Mouse (Mus musculus) heart, embryonic 13.5 days (tissue): ENCODE measurements around the gene Syde1. TPM values are rescaled to one million over a fixed set of nuclear protein-coding genes. Genes with fewer than 3 reads are reported as not detected.
"Not testable (repeated sequence)": the region's sequence is repeated elsewhere in the genome, so short reads cannot be mapped to it uniquely, and the experiment has no call there.

Experiments
- ATAC-seq: fragments of 200-750 bp; cut with Nextera tagmentation; 2 replicates; pipeline ENCODE4 v1.8.0; 2017; ENCODE audit warnings: moderate TSS enrichment; ENCODE audit not compliant: insufficient number of reproducible peaks, low FRiP score, low TSS enrichment; ENCODE audit errors: extremely low read depth
- H3K27ac ChIP-seq: fragments of 300-500 bp; sonication (generic); replicated peaks from 2 replicates; pipeline ENCODE4 v1.5.1; 2015; ENCODE audit warnings: moderate library complexity, mild to moderate bottlenecking, inconsistent platforms
- H3K27me3 ChIP-seq: fragments of 300-500 bp; sonication (generic); replicated peaks from 2 replicates; pipeline ENCODE4 v1.6.1; 2015; ENCODE audit warnings: mild to moderate bottlenecking, inconsistent platforms
- H3K36me3 ChIP-seq: fragments of 300-500 bp; sonication (generic); 2 replicates; pipeline ENCODE4 v1.6.1; 2015; ENCODE audit warnings: mild to moderate bottlenecking, inconsistent platforms
- H3K4me1 ChIP-seq: fragments of 300-500 bp; sonication (generic); 2 replicates; pipeline ENCODE4 v1.6.1; 2015; ENCODE audit warnings: inconsistent platforms
- H3K4me2 ChIP-seq: fragments of 300-500 bp; sonication (generic); 2 replicates; pipeline ENCODE4 v1.6.1; 2015; ENCODE audit warnings: inconsistent platforms, mild to moderate bottlenecking, moderate library complexity
- H3K4me3 ChIP-seq: fragments of 300-500 bp; sonication (generic); 2 replicates; pipeline ENCODE4 v1.5.1; 2015; ENCODE audit warnings: moderate library complexity, mild to moderate bottlenecking, inconsistent platforms
- H3K9ac ChIP-seq: fragments of 300-500 bp; sonication (generic); 2 replicates; pipeline ENCODE4 v1.6.1; 2015; ENCODE audit warnings: inconsistent platforms, mild to moderate bottlenecking, moderate library complexity
- H3K9me3 ChIP-seq: fragments of 300-500 bp; sonication (generic); 2 replicates; pipeline ENCODE4 v1.6.1; 2016; ENCODE audit warnings: inconsistent platforms
- WGBS: fragments of 180-500 bp; shearing (Covaris S2); methylation state at CpG from one replicate; pipeline ENCODE4 v1.1.7; 2015; ENCODE audit warnings: mixed read lengths; 5-methylcytosine and 5-hydroxymethylcytosine counted together
- polyA plus RNA-seq: library from polyadenylated mRNA; unstranded; fragments of >200 nt; fragmentation: Nextera tagmentation; extraction: Ambion mirVana; gene quantifications from 2 replicates; pipeline ENCODE4 v1.2.1, GENCODE M21; 2015

Syde1 gene
- polyA plus RNA-seq, result 14.4 and 14.7 TPM in 2 replicates

- peak within 1 kb of the TSS; percentile 94 for H3K9ac ChIP-seq
- peaks cover 33% of the 10 kb centered on the region for H3K36me3 ChIP-seq
- H3K4me1 ChIP-seq, result peaks cover 15% of the 10 kb centered on the region
- H3K4me2 ChIP-seq, result peak within 1 kb of the TSS; percentile 86
- no peaks in the 10 kb centered on the region for H3K9me3 ChIP-seq
- no peaks in the 10 kb centered on the region for H3K27me3 ChIP-seq
- peak; percentile 48; the same call in 1 of the 2 replicates for ATAC-seq
- H3K4me3 ChIP-seq, result peak within 1 kb of the TSS; percentile 89
- 4% methylated on average over 48 of the region's 54 CpGs for WGBS
- H3K27ac ChIP-seq, result peak within 1 kb of the TSS; percentile 95
Measured at GRCm38 (mm10) chr10:78591406-78592328, at the start of gene Syde1. TSS of gene Syde1 (minus strand) at chr10:78591964.

GRCm38 (mm10) chr10:78632311-78632710, 40.5 kb upstream of the Syde1 start:
- 12% methylated on average over 6 of the region's 6 CpGs for WGBS
- H3K27me3 ChIP-seq, result no peaks in the 10 kb centered on the region
- no peak for ATAC-seq
- no peaks in the 10 kb centered on the region for H3K4me1 ChIP-seq
- H3K4me3 ChIP-seq, result no peak overlapping the region
- no peaks in the 10 kb centered on the region for H3K9me3 ChIP-seq
- no peak overlapping the region for H3K9ac ChIP-seq
- no peaks in the 10 kb centered on the region for H3K36me3 ChIP-seq
- no peak overlapping the region for H3K4me2 ChIP-seq
- no peak overlapping the region for H3K27ac ChIP-seq

- Histone ChIP-seq H3K9ac (no peak overlapping the region), H3K9me3 (no peaks in the 10 kb centered on the region), H3K36me3 (no peaks in the 10 kb centered on the region), H3K27me3 (no peaks in the 10 kb centered on the region), H3K4me2 (no peak overlapping the region), H3K4me1 (no peaks in the 10 kb centered on the region), H3K27ac (no peak overlapping the region), H3K4me3 (no peak overlapping the region)
- no peak for ATAC-seq
- 81% methylated on average over 4 of the region's 4 CpGs for WGBS
Measured at GRCm38 (mm10) chr10:78630194-78630593, 38.4 kb upstream of the Syde1 start.

- not testable (repeated sequence) for H3K9ac ChIP-seq, H3K9me3 ChIP-seq, ATAC-seq, H3K4me2 ChIP-seq, H3K36me3 ChIP-seq, H3K4me1 ChIP-seq, H3K4me3 ChIP-seq, H3K27me3 ChIP-seq, H3K27ac ChIP-seq
- WGBS, result 71% methylated on average over 3 of the region's 3 CpGs
Measured at GRCm38 (mm10) chr10:78623143-78623542, 31.4 kb upstream of the Syde1 start.

GRCm38 (mm10) chr10:78617974-78618373, 26.2 kb upstream of the Syde1 start, which contains the start of gene Olfr1357:
TSS of gene Olfr1357 (minus strand) at chr10:78618074.
- H3K4me1 ChIP-seq, result no peaks in the 10 kb centered on the region
- H3K36me3 ChIP-seq, result no peaks in the 10 kb centered on the region
- no peak for ATAC-seq
- no peaks in the 10 kb centered on the region for H3K27me3 ChIP-seq
- no peak within 1 kb of the TSS for H3K4me3 ChIP-seq
- 86% methylated on average over 1 of the region's 1 CpGs for WGBS
- no peak within 1 kb of the TSS for H3K27ac ChIP-seq
- no peak within 1 kb of the TSS for H3K9ac ChIP-seq
- H3K4me2 ChIP-seq, result no peak within 1 kb of the TSS
- H3K9me3 ChIP-seq, result no peaks in the 10 kb centered on the region; the same call in 1 of the 2 replicates

- H3K4me2 ChIP-seq, result no peak overlapping the region
- no peak overlapping the region for H3K9ac ChIP-seq
- H3K36me3 ChIP-seq, result no peaks in the 10 kb centered on the region
- no peak overlapping the region for H3K27ac ChIP-seq
- H3K4me1 ChIP-seq, result no peaks in the 10 kb centered on the region
- H3K9me3 ChIP-seq, result no peaks in the 10 kb centered on the region
- WGBS, result 57% methylated on average over 3 of the region's 3 CpGs
- no peak overlapping the region for H3K4me3 ChIP-seq
- H3K27me3 ChIP-seq, result peaks cover 6% of the 10 kb centered on the region; the same call in 1 of the 2 replicates
- ATAC-seq, result no peak
Measured at GRCm38 (mm10) chr10:78607602-78608001, 15.8 kb upstream of the Syde1 start.

GRCm38 (mm10) chr10:78605080-78605479, 13.3 kb upstream of the Syde1 start:
- Histone ChIP-seq H3K27me3 (peaks cover 6% of the 10 kb centered on the region; the same call in 1 of the 2 replicates), H3K4me2 (no peak overlapping the region), H3K36me3 (no peaks in the 10 kb centered on the region), H3K4me1 (no peaks in the 10 kb centered on the region), H3K27ac (no peak overlapping the region), H3K9ac (no peak overlapping the region), H3K4me3 (no peak overlapping the region), H3K9me3 (no peaks in the 10 kb centered on the region)
- ATAC-seq, result no peak
- 23% methylated on average over 3 of the region's 3 CpGs for WGBS

GRCm38 (mm10) chr10:78599865-78600264, 8.1 kb upstream of the Syde1 start:
- Histone ChIP-seq H3K27me3 (0 out of 2 replicates have a peak, but pooled peaks cover 2% of the 10 kb centered on the region), H3K9ac (no peak overlapping the region), H3K9me3 (no peaks in the 10 kb centered on the region), H3K4me2 (no peak overlapping the region), H3K4me3 (no peak overlapping the region), H3K36me3 (no peaks in the 10 kb centered on the region), H3K4me1 (no peaks in the 10 kb centered on the region), H3K27ac (no peak overlapping the region)
- WGBS, result 78% methylated on average over 5 of the region's 5 CpGs
- no peak for ATAC-seq

- ATAC-seq, result no peak
- Histone ChIP-seq H3K4me2 (no peak overlapping the region), H3K9ac (no peak overlapping the region), H3K9me3 (no peaks in the 10 kb centered on the region), H3K36me3 (peaks cover 5% of the 10 kb centered on the region), H3K4me1 (peaks cover 13% of the 10 kb centered on the region), H3K27ac (no peak overlapping the region), H3K4me3 (no peak overlapping the region), H3K27me3 (no peaks in the 10 kb centered on the region)
Measured at GRCm38 (mm10) chr10:78594566-78594965, 2.8 kb upstream of the Syde1 start.

- H3K4me3 ChIP-seq, result no peak overlapping the region
Measured at GRCm38 (mm10) chr10:78594157-78594556, 2.4 kb upstream of the Syde1 start.

GRCm38 (mm10) chr10:78593736-78594135, 2.0 kb upstream of the Syde1 start:
- 85% methylated on average over 5 of the region's 5 CpGs for WGBS
- no peak overlapping the region for H3K4me2 ChIP-seq
- no peak overlapping the region for H3K27ac ChIP-seq
- peaks cover 15% of the 10 kb centered on the region for H3K4me1 ChIP-seq
- H3K27me3 ChIP-seq, result no peaks in the 10 kb centered on the region
- no peak overlapping the region for H3K9ac ChIP-seq
- no peaks in the 10 kb centered on the region for H3K9me3 ChIP-seq
- no peak for ATAC-seq
- no peak overlapping the region for H3K4me3 ChIP-seq
- H3K36me3 ChIP-seq, result peaks cover 14% of the 10 kb centered on the region

More at GRCm38 (mm10) chr10:78594157-78594556, 2.4 kb upstream of the Syde1 start:
- no peak overlapping the region for H3K9ac ChIP-seq
- peaks cover 15% of the 10 kb centered on the region for H3K4me1 ChIP-seq
- no peak overlapping the region for H3K4me2 ChIP-seq
- no peak for ATAC-seq
- H3K27me3 ChIP-seq, result no peaks in the 10 kb centered on the region
- H3K9me3 ChIP-seq, result no peaks in the 10 kb centered on the region
- H3K36me3 ChIP-seq, result peaks cover 9% of the 10 kb centered on the region
- H3K27ac ChIP-seq, result no peak overlapping the region
- WGBS, result 59% methylated on average over 6 of the region's 6 CpGs
